Comparison of ENCODE assay signal across 10 mouse cellular contexts in the genomic region with DNA sequence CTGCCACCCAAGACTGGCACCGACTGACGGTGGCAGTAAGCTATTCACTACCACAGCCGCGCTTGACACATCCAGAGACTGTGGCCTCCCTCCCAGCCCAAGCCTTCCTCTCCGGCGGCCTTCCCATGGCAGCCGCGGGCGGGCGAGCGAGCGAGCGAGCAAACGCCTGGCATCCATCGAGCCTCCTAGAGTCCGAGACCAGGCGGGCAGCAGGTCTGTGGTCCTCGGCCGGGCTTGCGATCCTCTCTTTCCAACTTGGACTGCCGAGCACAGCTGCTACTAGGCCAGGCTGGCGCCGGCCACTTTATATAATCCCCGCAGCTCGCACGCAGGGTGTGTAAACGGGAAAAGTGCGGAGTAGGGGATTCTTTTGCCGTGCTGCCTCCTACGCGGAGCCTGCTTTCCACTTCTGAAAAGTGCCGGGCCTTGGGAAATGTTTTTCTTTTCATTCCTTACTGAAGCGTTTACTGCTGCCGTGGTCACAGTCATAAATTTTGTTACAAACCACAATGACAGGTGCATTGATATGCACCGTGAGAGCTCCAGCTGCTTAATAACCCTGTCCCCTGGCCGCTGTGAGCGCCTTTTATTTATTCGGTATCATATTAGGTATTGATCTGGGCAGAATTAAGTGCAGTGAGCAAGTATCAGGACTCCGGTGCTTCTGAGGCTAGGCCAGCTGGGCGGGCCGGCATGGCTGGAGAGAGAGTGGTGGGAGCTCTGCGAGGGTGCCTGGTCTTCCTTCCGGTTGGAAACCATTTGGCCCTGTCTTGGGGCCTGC. TPM values are rescaled to one million over a fixed set of nuclear protein-coding genes. Genes with fewer than 3 reads are reported as not detected.
DNase-seq lines count a peak whose midpoint lies in the region; ATAC-seq lines count a peak whose summit lies in the region.
"Had no signal": no experiment of that assay in that cellular context is flagged by ENCODE, and none has a peak within 500 bp of the region (broad histone marks: within the 10 kb centered on the region; RNA-seq: fewer than 3 reads in every experiment).

No protein-coding gene starts in this region.

- H3K9me3 ChIP-seq in heart, embryonic 15.5 days (replicated peaks): no peaks in the 10 kb centered on the region
- H3K9me3 ChIP-seq in embryonic facial prominence, embryonic 15.5 days (replicated peaks): no peaks in the 10 kb centered on the region
- no peaks in the 10 kb centered on the region for H3K9me3 ChIP-seq in limb, embryonic 11.5 days (ENCODE audit: control insufficient read depth, low read length)
- H3K9me3 ChIP-seq in liver, embryonic 12.5 days (replicated peaks): no peaks in the 10 kb centered on the region
- H3K9me3 ChIP-seq: forebrain, embryonic 13.5 days had no signal

- WGBS in heart, embryonic 15.5 days: 2% methylated on average over 43 of the region's 43 CpGs
- WGBS in embryonic facial prominence, embryonic 15.5 days: 4% methylated on average over 43 of the region's 43 CpGs
- WGBS in limb, embryonic 11.5 days: under 1% methylated on average over 43 of the region's 43 CpGs
- WGBS in liver, embryonic 12.5 days (ENCODE audit: insufficient replicate concordance): 3% methylated on average over 43 of the region's 43 CpGs

- H3K4me2 ChIP-seq in heart, embryonic 15.5 days: peak overlapping the region; percentile 39; the same call in 1 of the 2 replicates
- H3K4me2 ChIP-seq in embryonic facial prominence, embryonic 15.5 days (replicated peaks): 0 out of 2 replicates have a peak overlapping the region, but pooled peaks have one; percentile 32
- H3K4me2 ChIP-seq in limb, embryonic 11.5 days (ENCODE audit: low read depth, severe bottlenecking): peak overlapping the region; percentile 47
- no peak overlapping the region for H3K4me2 ChIP-seq in liver, embryonic 12.5 days
- H3K4me2 ChIP-seq: forebrain, embryonic 13.5 days had no signal

- no peak for ATAC-seq in heart, embryonic 15.5 days (replicated peaks; ENCODE audit: insufficient number of reproducible peaks, insufficient read depth, low FRiP score, low read depth)
- ATAC-seq in embryonic facial prominence, embryonic 15.5 days (ENCODE audit: insufficient number of reproducible peaks, low FRiP score, low TSS enrichment, low read depth): no peak
- no peak for ATAC-seq in limb, embryonic 11.5 days (ENCODE audit: insufficient number of reproducible peaks, low FRiP score, low TSS enrichment, low read depth)
- ATAC-seq in liver, embryonic 12.5 days: no peak
- ATAC-seq: forebrain, embryonic 13.5 days had no signal

- H3K27ac ChIP-seq in heart, embryonic 15.5 days: no peak overlapping the region
- H3K27ac ChIP-seq in embryonic facial prominence, embryonic 15.5 days (replicated peaks): no peak overlapping the region
- no peak overlapping the region for H3K27ac ChIP-seq in limb, embryonic 11.5 days (replicated peaks; ENCODE audit: low read depth, low read length)
- no peak overlapping the region for H3K27ac ChIP-seq in liver, embryonic 12.5 days
- H3K27ac ChIP-seq: forebrain, embryonic 13.5 days had no signal

- H3K4me1 ChIP-seq in heart, embryonic 15.5 days (replicated peaks): peaks cover 12% of the 10 kb centered on the region
- peaks cover 24% of the 10 kb centered on the region for H3K4me1 ChIP-seq in embryonic facial prominence, embryonic 15.5 days
- H3K4me1 ChIP-seq in limb, embryonic 11.5 days (ENCODE audit: control insufficient read depth, insufficient read depth, low read length): peaks cover 47% of the 10 kb centered on the region
- no peaks in the 10 kb centered on the region for H3K4me1 ChIP-seq in liver, embryonic 12.5 days

- no peaks in the 10 kb centered on the region for H3K36me3 ChIP-seq in heart, embryonic 15.5 days
- H3K36me3 ChIP-seq in embryonic facial prominence, embryonic 15.5 days: no peaks in the 10 kb centered on the region
- H3K36me3 ChIP-seq in limb, embryonic 11.5 days (ENCODE audit: control insufficient read depth, insufficient read depth, low read length): no peaks in the 10 kb centered on the region
- H3K36me3 ChIP-seq in liver, embryonic 12.5 days: no peaks in the 10 kb centered on the region

- peaks cover 98% of the 10 kb centered on the region for H3K27me3 ChIP-seq in heart, embryonic 15.5 days
- peaks cover 97% of the 10 kb centered on the region for H3K27me3 ChIP-seq in embryonic facial prominence, embryonic 15.5 days
- H3K27me3 ChIP-seq in limb, embryonic 11.5 days (ENCODE audit: control insufficient read depth, insufficient read depth, low read length): peaks cover 75% of the 10 kb centered on the region
- H3K27me3 ChIP-seq in liver, embryonic 12.5 days (replicated peaks): peaks cover 97% of the 10 kb centered on the region

- DNase-seq in heart, adult 18-20 months: no peak
- DNase-seq in adrenal gland, postnatal 25 days: peak; percentile 17
- peak; percentile 66 for DNase-seq in limb, embryonic 11.5 days (ENCODE audit: low spot score)
- no peak for DNase-seq in left cerebral cortex, adult 9 months (ENCODE audit: low spot score in 2 of 2)
- no peak for DNase-seq in urinary bladder, adult 18-20 months (ENCODE audit: low spot score in 2 of 2)
- DNase-seq: lung, postnatal 4 days had no signal

- peak overlapping the region; percentile 17 for H3K4me3 ChIP-seq in heart, embryonic 15.5 days
- 0 out of 2 replicates have a peak overlapping the region, but pooled peaks have one; percentile 11 for H3K4me3 ChIP-seq in embryonic facial prominence, embryonic 15.5 days (replicated peaks)
- peak overlapping the region; percentile 17 for H3K4me3 ChIP-seq in limb, embryonic 11.5 days (ENCODE audit: low read depth, low read length)
- H3K4me3 ChIP-seq in liver, embryonic 12.5 days: no peak overlapping the region
- H3K4me3 ChIP-seq: forebrain, embryonic 13.5 days had no signal

- no peak overlapping the region for H3K9ac ChIP-seq in heart, embryonic 15.5 days
- no peak overlapping the region for H3K9ac ChIP-seq in embryonic facial prominence, embryonic 15.5 days
- H3K9ac ChIP-seq in limb, embryonic 11.5 days (ENCODE audit: low read length): no peak overlapping the region
- no peak overlapping the region for H3K9ac ChIP-seq in liver, embryonic 12.5 days
- H3K9ac ChIP-seq: forebrain, embryonic 13.5 days had no signal

RNA-seq across cellular contexts. Expression of a gene that starts 14.0 kb away (rescaled TPM):
- polyA plus RNA-seq in heart, embryonic 15.5 days (2015; fragmentation: Nextera tagmentation; extraction: Ambion mirVana): not detected in 2 replicates
- not detected for total RNA-seq in heart, adult 18-20 months (2021)
- total RNA-seq in adrenal gland, postnatal 25 days (2021): 3.3 and 3.6 TPM in 2 replicates
- polyA plus RNA-seq in embryonic facial prominence, embryonic 15.5 days (2015; fragmentation: Nextera tagmentation; extraction: Ambion mirVana): 0.09 and 0.40 TPM in 2 replicates
- 0.45 and 0.55 TPM in 2 replicates for polyA plus RNA-seq in limb, embryonic 11.5 days (2014; fragmentation: Nextera tagmentation; extraction: Ambion mirVana)
- not detected in 2 replicates for polyA plus RNA-seq in liver, embryonic 12.5 days (2016; fragmentation: Nextera tagmentation; extraction: Ambion mirVana)
- polyA plus RNA-seq: forebrain, embryonic 13.5 days had no signal

RNA-seq across cellular contexts. Expression of a gene that starts 22.3 kb away (rescaled TPM):
- not detected in 2 replicates for polyA plus RNA-seq in heart, embryonic 15.5 days (2015; fragmentation: Nextera tagmentation; extraction: Ambion mirVana)
- total RNA-seq in heart, adult 18-20 months (2021): not detected
- total RNA-seq in adrenal gland, postnatal 25 days (2021): not detected in 2 replicates
- 1.6 and 2.5 TPM in 2 replicates for polyA plus RNA-seq in embryonic facial prominence, embryonic 15.5 days (2015; fragmentation: Nextera tagmentation; extraction: Ambion mirVana)
- 0.17 and 0.30 TPM in 2 replicates for polyA plus RNA-seq in limb, embryonic 11.5 days (2014; fragmentation: Nextera tagmentation; extraction: Ambion mirVana)
- polyA plus RNA-seq in liver, embryonic 12.5 days (2016; fragmentation: Nextera tagmentation; extraction: Ambion mirVana): 0.07 TPM in 1 of 2 replicates, not detected in the other
- polyA plus RNA-seq: forebrain, embryonic 13.5 days had no signal

RNA-seq across cellular contexts. Expression of a gene that starts 28.8 kb away (rescaled TPM):
- polyA plus RNA-seq in heart, embryonic 15.5 days (2015; fragmentation: Nextera tagmentation; extraction: Ambion mirVana): 0.09 and 0.15 TPM in 2 replicates
- total RNA-seq in heart, adult 18-20 months (2021): under 1 TPM; 0.25 to 0.26 TPM
- 27.8 and 34.1 TPM in 2 replicates for total RNA-seq in adrenal gland, postnatal 25 days (2021)
- polyA plus RNA-seq in embryonic facial prominence, embryonic 15.5 days (2015; fragmentation: Nextera tagmentation; extraction: Ambion mirVana): 0.35 and 0.62 TPM in 2 replicates
- 0.84 and 1.9 TPM in 2 replicates for polyA plus RNA-seq in limb, embryonic 11.5 days (2014; fragmentation: Nextera tagmentation; extraction: Ambion mirVana)
- polyA plus RNA-seq in liver, embryonic 12.5 days (2016; fragmentation: Nextera tagmentation; extraction: Ambion mirVana): not detected in 2 replicates
- polyA plus RNA-seq: forebrain, embryonic 13.5 days had no signal

RNA-seq across cellular contexts. Expression of a gene that starts 28.8 kb away (rescaled TPM):
- 0.29 and 1.0 TPM in 2 replicates for polyA plus RNA-seq in heart, embryonic 15.5 days (2015; fragmentation: Nextera tagmentation; extraction: Ambion mirVana)
- total RNA-seq in heart, adult 18-20 months (2021): not detected
- 0.73 and 2.6 TPM in 2 replicates for total RNA-seq in adrenal gland, postnatal 25 days (2021)
- polyA plus RNA-seq in embryonic facial prominence, embryonic 15.5 days (2015; fragmentation: Nextera tagmentation; extraction: Ambion mirVana): 1.9 and 2.6 TPM in 2 replicates
- 1.2 and 1.4 TPM in 2 replicates for polyA plus RNA-seq in limb, embryonic 11.5 days (2014; fragmentation: Nextera tagmentation; extraction: Ambion mirVana)
- 0.18 and 0.30 TPM in 2 replicates for polyA plus RNA-seq in liver, embryonic 12.5 days (2016; fragmentation: Nextera tagmentation; extraction: Ambion mirVana)
- polyA plus RNA-seq: forebrain, embryonic 13.5 days had no signal

RNA-seq across cellular contexts. Expression of a gene that starts 36.1 kb away (rescaled TPM):
- polyA plus RNA-seq in heart, embryonic 15.5 days (2015; fragmentation: Nextera tagmentation; extraction: Ambion mirVana): 0.24 and 0.56 TPM in 2 replicates
- 1 to 10 TPM in 1 of 2 experiments, under 1 TPM in 1; 0.65 to 2.3 TPM for total RNA-seq in heart, adult 18-20 months (2021)
- total RNA-seq in adrenal gland, postnatal 25 days (2021): 27.2 and 33.9 TPM in 2 replicates
- 6.4 and 8.0 TPM in 2 replicates for polyA plus RNA-seq in embryonic facial prominence, embryonic 15.5 days (2015; fragmentation: Nextera tagmentation; extraction: Ambion mirVana)
- polyA plus RNA-seq in limb, embryonic 11.5 days (2014; fragmentation: Nextera tagmentation; extraction: Ambion mirVana): 11.6 and 13.1 TPM in 2 replicates
- polyA plus RNA-seq in liver, embryonic 12.5 days (2016; fragmentation: Nextera tagmentation; extraction: Ambion mirVana): 0.11 and 0.14 TPM in 2 replicates
- polyA plus RNA-seq: forebrain, embryonic 13.5 days had no signal

Comparison
In these comparisons a context has a peak if more than half of its experiments do, and no peak if none do; other contexts are left out.
1. DNase-seq: peak in adrenal gland, postnatal 25 days (single experiment) and limb, embryonic 11.5 days (single experiment); none in heart, adult 18-20 months (0 of 2), left cerebral cortex, adult 9 months (0 of 2) and urinary bladder, adult 18-20 months (0 of 2).